29 mouse cellular contexts compared by ENCODE assay signal in genomic region chr10:30446572-30446971, GRCm38 (mm10).
DNase-seq lines count a peak whose midpoint lies in the region; ATAC-seq and TF ChIP-seq lines count a peak whose summit lies in the region.
"Had no signal": no experiment of that assay in that cellular context is flagged by ENCODE, and none has a peak within 500 bp of the region (broad histone marks: within the 10 kb centered on the region; RNA-seq: fewer than 3 reads in every experiment).

No protein-coding gene starts in this region.

- no peak overlapping the region for H3K4me3 ChIP-seq in forebrain, embryonic 14.5 days (ENCODE audit: low read depth, low read length)
- no peak overlapping the region for H3K4me3 ChIP-seq in forebrain, embryonic 11.5 days (ENCODE audit: low read depth, low read length)
- H3K4me3 ChIP-seq in forebrain, postnatal 0 days (ENCODE audit: low read depth, low read length): no peak overlapping the region
- no peak overlapping the region for H3K4me3 ChIP-seq in lung, adult 2 months (replicated peaks; ENCODE audit: extremely low read depth, low read depth, low read length)
- H3K4me3 ChIP-seq: gastrocnemius, adult 2 months; hindbrain, embryonic 12.5 days; intestine, embryonic 15.5 days had no signal

- no peak for TF ChIP-seq CTCF in forebrain, postnatal 0 days (IDR thresholded peaks at IDR 0.05; ENCODE audit: low read depth)
- TF ChIP-seq CTCF in lung, adult 2 months (IDR thresholded peaks at IDR 0.05; ENCODE audit: insufficient read depth, low read length): no peak

- H3K27me3 ChIP-seq in forebrain, embryonic 14.5 days (replicated peaks; ENCODE audit: control insufficient read depth, insufficient read depth, low read length): no peaks in the 10 kb centered on the region
- no peaks in the 10 kb centered on the region for H3K27me3 ChIP-seq in forebrain, embryonic 11.5 days (ENCODE audit: control insufficient read depth, insufficient read depth, low read length)
- no peaks in the 10 kb centered on the region for H3K27me3 ChIP-seq in forebrain, postnatal 0 days (ENCODE audit: insufficient read depth, low read length)
- H3K27me3 ChIP-seq: hindbrain, embryonic 12.5 days; intestine, embryonic 15.5 days had no signal

- DNase-seq in forebrain, embryonic 14.5 days (ENCODE audit: low spot score): peak; percentile 79
- no peak for DNase-seq in forebrain, embryonic 11.5 days (ENCODE audit: low spot score)
- peak; percentile 3 for DNase-seq in layer of hippocampus, adult 9-10 months (ENCODE audit: low spot score)
- DNase-seq in layer of hippocampus, postnatal 10 days (ENCODE audit: low spot score in 2 of 2): no peak
- peak; percentile 45 for DNase-seq in brain, adult 2 months (ENCODE audit: low read depth, low spot score)
- DNase-seq in forebrain, postnatal 0 days: peak; percentile 71
- DNase-seq in lung, adult 2 months: no peak
- DNase-seq: adrenal gland, postnatal 14 days; cerebellum, adult 8-10 months; cerebellum, postnatal 25 days; gastrocnemius, adult 2 months; gastrocnemius, postnatal 36 days; heart, adult 18-20 months; heart, postnatal 36 days; kidney, adult 2 months; kidney, postnatal 4 days; liver; lung, embryonic 14.5 days; lung, postnatal 14 days; midbrain, embryonic 14.5 days; retina, postnatal 1 day; spleen, adult 18-20 months had no signal

- WGBS in forebrain, embryonic 14.5 days: 79% methylated on average over 1 of the region's 1 CpGs
- WGBS in forebrain, embryonic 11.5 days: 83% methylated on average over 1 of the region's 1 CpGs
- WGBS in forebrain, postnatal 0 days: 49% methylated on average over 1 of the region's 1 CpGs
- WGBS in lung, adult 2 months: 64% methylated on average over 1 of the region's 1 CpGs

- no peaks in the 10 kb centered on the region for H3K36me3 ChIP-seq in forebrain, embryonic 14.5 days (ENCODE audit: control insufficient read depth, insufficient read depth, low read length)
- H3K36me3 ChIP-seq in forebrain, embryonic 11.5 days (ENCODE audit: control insufficient read depth, insufficient read depth, low read length): no peaks in the 10 kb centered on the region
- no peaks in the 10 kb centered on the region for H3K36me3 ChIP-seq in forebrain, postnatal 0 days (ENCODE audit: insufficient read depth)
- H3K36me3 ChIP-seq: hindbrain, embryonic 12.5 days; intestine, embryonic 15.5 days had no signal

- ATAC-seq in forebrain, embryonic 14.5 days: peak; percentile 87; the same call in 1 of the 2 replicates
- ATAC-seq in forebrain, embryonic 11.5 days (replicated peaks; ENCODE audit: low FRiP score): no peak
- peak; percentile 96 for ATAC-seq in forebrain, postnatal 0 days
- ATAC-seq: CD4-positive, CD25-positive, alpha-beta regulatory T cell, adult 4 months; hindbrain, postnatal 0 days; intestine, embryonic 15.5 days had no signal

- H3K4me2 ChIP-seq in forebrain, embryonic 14.5 days (ENCODE audit: low read length): no peak overlapping the region
- no peak overlapping the region for H3K4me2 ChIP-seq in forebrain, embryonic 11.5 days (ENCODE audit: low read depth, low read length, severe bottlenecking)
- H3K4me2 ChIP-seq in forebrain, postnatal 0 days (ENCODE audit: low read depth): no peak overlapping the region
- H3K4me2 ChIP-seq: heart, embryonic 11.5 days; hindbrain, embryonic 12.5 days; intestine, embryonic 15.5 days; lung, embryonic 14.5 days had no signal

- no peak overlapping the region for H3K9ac ChIP-seq in forebrain, embryonic 14.5 days (ENCODE audit: low read length)
- no peak overlapping the region for H3K9ac ChIP-seq in forebrain, embryonic 11.5 days (ENCODE audit: low read length)
- H3K9ac ChIP-seq in forebrain, postnatal 0 days: no peak overlapping the region
- H3K9ac ChIP-seq: hindbrain, embryonic 12.5 days; intestine, embryonic 15.5 days; liver, embryonic 14.5 days; lung, embryonic 14.5 days had no signal

- H3K4me1 ChIP-seq in forebrain, embryonic 14.5 days (ENCODE audit: control insufficient read depth, insufficient read depth, low read length): no peaks in the 10 kb centered on the region
- no peaks in the 10 kb centered on the region for H3K4me1 ChIP-seq in forebrain, embryonic 11.5 days (replicated peaks; ENCODE audit: control insufficient read depth, insufficient read depth, low read length)
- no peaks in the 10 kb centered on the region for H3K4me1 ChIP-seq in forebrain, postnatal 0 days (ENCODE audit: insufficient read depth)
- no peaks in the 10 kb centered on the region for H3K4me1 ChIP-seq in lung, adult 2 months (ENCODE audit: control insufficient read depth, insufficient read depth, low read length)
- H3K4me1 ChIP-seq: hindbrain, embryonic 12.5 days; intestine, embryonic 15.5 days had no signal

- H3K9me3 ChIP-seq in forebrain, embryonic 14.5 days (replicated peaks; ENCODE audit: control insufficient read depth, low read length): no peaks in the 10 kb centered on the region
- no peaks in the 10 kb centered on the region for H3K9me3 ChIP-seq in forebrain, embryonic 11.5 days (ENCODE audit: control insufficient read depth, low read length)
- H3K9me3 ChIP-seq in forebrain, postnatal 0 days (ENCODE audit: low read length): no peaks in the 10 kb centered on the region
- H3K9me3 ChIP-seq: hindbrain, embryonic 12.5 days; intestine, embryonic 15.5 days had no signal

- TF ChIP-seq POLR2A in lung, adult 2 months (IDR thresholded peaks at IDR 0.05; ENCODE audit: borderline replicate concordance, extremely low read depth, low read depth, low read length): no peak

- H3K27ac ChIP-seq in forebrain, embryonic 14.5 days (ENCODE audit: low read depth, low read length): no peak overlapping the region
- H3K27ac ChIP-seq in forebrain, embryonic 11.5 days (ENCODE audit: low read depth, low read length): no peak overlapping the region
- H3K27ac ChIP-seq in forebrain, postnatal 0 days (ENCODE audit: low read depth, low read length): no peak overlapping the region
- H3K27ac ChIP-seq: gastrocnemius, adult 2 months; hindbrain, embryonic 12.5 days; hindbrain, postnatal 0 days; intestine, embryonic 15.5 days; liver, embryonic 14.5 days; stomach, postnatal 0 days had no signal

Comparison
In these comparisons a context has a peak if more than half of its experiments do, and no peak if none do; other contexts are left out.
1. DNase-seq: peak in forebrain, embryonic 14.5 days (single experiment), layer of hippocampus, adult 9-10 months (single experiment), brain, adult 2 months (single experiment) and forebrain, postnatal 0 days (single experiment); none in forebrain, embryonic 11.5 days (single experiment), layer of hippocampus, postnatal 10 days (0 of 2) and lung, adult 2 months (single experiment).